26 mouse cellular contexts compared by ENCODE assay signal in the genomic region with DNA sequence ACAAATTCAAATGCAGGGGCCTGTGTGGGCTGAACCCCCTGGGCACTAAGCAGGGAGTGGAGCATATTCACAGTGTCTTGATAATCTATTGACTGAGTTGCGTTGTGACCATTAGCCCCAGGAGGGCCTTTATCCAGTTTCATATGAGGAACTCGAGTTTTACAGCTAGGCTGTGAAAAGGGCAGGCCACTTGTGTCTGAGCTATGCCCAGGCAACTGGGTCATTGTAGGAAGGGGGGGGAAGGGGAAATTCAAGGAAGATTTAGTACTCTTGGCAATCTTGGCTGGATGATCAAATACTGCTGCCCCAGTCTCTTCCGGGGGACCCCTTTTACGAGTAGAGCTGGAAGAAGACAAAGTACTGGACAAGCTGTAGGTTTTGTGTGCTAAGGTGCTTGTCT. TPM values are rescaled to one million over a fixed set of nuclear protein-coding genes. Genes with fewer than 3 reads are reported as not detected.
DNase-seq lines count a peak whose midpoint lies in the region; ATAC-seq and TF ChIP-seq lines count a peak whose summit lies in the region.
"Had no signal": no experiment of that assay in that cellular context is flagged by ENCODE, and none has a peak within 500 bp of the region (broad histone marks: within the 10 kb centered on the region; RNA-seq: fewer than 3 reads in every experiment).

No protein-coding gene starts in this region.

- intact Hi-C loops in left cerebral cortex, adult 2 months (cut with DNase I) = no loop called here

- ATAC-seq in intestine, postnatal 0 days = no peak
- ATAC-seq in intestine, embryonic 15.5 days = no peak
- ATAC-seq: forebrain, embryonic 16.5 days had no signal

- no peak for TF ChIP-seq CTCF in intestine, postnatal 0 days (IDR thresholded peaks at IDR 0.05; ENCODE audit: low read depth)
- no peak for TF ChIP-seq CTCF in left cerebral cortex, adult 2 months (IDR thresholded peaks at IDR 0.05)

- in situ Hi-C loops in ES-E14 (cut with MboI; ENCODE audit: low sequenced_read_pairs in 2 of 2, unreplicated experiment in 2 of 2) = no loop called here

- WGBS in intestine, postnatal 0 days = 78% methylated on average over 4 of the region's 4 CpGs
- WGBS in intestine, embryonic 15.5 days = 82% methylated on average over 4 of the region's 4 CpGs

- H3K27ac ChIP-seq in intestine, postnatal 0 days (ENCODE audit: low read depth, low read length) = peak overlapping the region; percentile 35
- no peak overlapping the region for H3K27ac ChIP-seq in intestine, embryonic 15.5 days
- no peak overlapping the region for H3K27ac ChIP-seq in ES-E14 (ENCODE audit: insufficient read depth, low read depth, low read length, poor library complexity, severe bottlenecking)
- no peak overlapping the region for H3K27ac ChIP-seq in left cerebral cortex, adult 2 months
- H3K27ac ChIP-seq: embryonic facial prominence, embryonic 13.5 days; forebrain, embryonic 12.5 days; heart, embryonic 13.5 days; hindbrain, embryonic 15.5 days had no signal

- H3K36me3 ChIP-seq in intestine, postnatal 0 days (ENCODE audit: control insufficient read depth, insufficient read depth) = peaks cover 59% of the 10 kb centered on the region
- peaks cover 44% of the 10 kb centered on the region for H3K36me3 ChIP-seq in intestine, embryonic 15.5 days
- peaks cover 38% of the 10 kb centered on the region for H3K36me3 ChIP-seq in ES-E14 (ENCODE audit: control insufficient read depth, insufficient read depth, low read length, poor library complexity, severe bottlenecking)

- DNase-seq in adrenal gland, postnatal 14 days = peak; percentile 27
- no peak for DNase-seq in adrenal gland, postnatal 25 days
- no peak for DNase-seq in ES-E14 (ENCODE audit: low read depth, low spot score)
- DNase-seq in embryo, embryonic 10.5 days (ENCODE audit: low spot score) = no peak
- no peak for DNase-seq in left cerebral cortex, adult 2 months (ENCODE audit: extremely low spot score in 1 of 2, low spot score in 2 of 2)
- DNase-seq: cerebellum, adult 11-12 months; cerebellum, adult 9-10 months; cerebellum, postnatal 25 days; heart, postnatal 36 days; kidney, adult 11 months had no signal

- no peak overlapping the region for H3K4me3 ChIP-seq in intestine, postnatal 0 days (ENCODE audit: low read depth, low read length)
- no peak overlapping the region for H3K4me3 ChIP-seq in intestine, embryonic 15.5 days (replicated peaks)
- H3K4me3 ChIP-seq in ES-E14 (ENCODE audit: insufficient read depth in 1 of 2, low read depth in 1 of 2, low read length in 2 of 2, poor library complexity in 1 of 2, severe bottlenecking in 1 of 2) = no peak overlapping the region
- no peak overlapping the region for H3K4me3 ChIP-seq in left cerebral cortex, adult 2 months
- H3K4me3 ChIP-seq: embryonic facial prominence, embryonic 13.5 days; forebrain, embryonic 12.5 days; heart, embryonic 13.5 days; hindbrain, embryonic 15.5 days had no signal

- no peaks in the 10 kb centered on the region for H3K4me1 ChIP-seq in intestine, postnatal 0 days (replicated peaks; ENCODE audit: control insufficient read depth, insufficient read depth, low read length)
- no peaks in the 10 kb centered on the region for H3K4me1 ChIP-seq in intestine, embryonic 15.5 days (replicated peaks)
- H3K4me1 ChIP-seq in ES-E14 (ENCODE audit: control insufficient read depth in 2 of 2, insufficient read depth in 2 of 2, low read length in 2 of 2, poor library complexity in 1 of 2) = peaks cover 4% of the 10 kb centered on the region in 2 experiments; a peak in 3 of 4 replicates
- H3K4me1 ChIP-seq: embryonic facial prominence, embryonic 13.5 days; forebrain, embryonic 12.5 days; heart, embryonic 13.5 days; hindbrain, embryonic 15.5 days had no signal

- H3K9ac ChIP-seq in intestine, postnatal 0 days (ENCODE audit: low read depth, low read length) = no peak overlapping the region
- no peak overlapping the region for H3K9ac ChIP-seq in intestine, embryonic 15.5 days
- H3K9ac ChIP-seq in ES-E14 (ENCODE audit: insufficient read depth, low read depth, low read length, poor library complexity, severe bottlenecking) = 0 out of 2 replicates have a peak overlapping the region, but pooled peaks have one; percentile 11
- H3K9ac ChIP-seq: embryonic facial prominence, embryonic 13.5 days; forebrain, embryonic 12.5 days; heart, embryonic 13.5 days; hindbrain, embryonic 15.5 days had no signal

- no peaks in the 10 kb centered on the region for H3K9me3 ChIP-seq in intestine, postnatal 0 days (ENCODE audit: control insufficient read depth)
- no peaks in the 10 kb centered on the region for H3K9me3 ChIP-seq in intestine, embryonic 15.5 days
- H3K9me3 ChIP-seq in ES-E14 (ENCODE audit: control insufficient read depth, insufficient read depth, low read depth, low read length) = no peaks in the 10 kb centered on the region
- H3K9me3 ChIP-seq: embryonic facial prominence, embryonic 13.5 days; forebrain, embryonic 12.5 days; heart, embryonic 13.5 days; hindbrain, embryonic 15.5 days had no signal

- no peaks in the 10 kb centered on the region for H3K27me3 ChIP-seq in intestine, postnatal 0 days (replicated peaks; ENCODE audit: control insufficient read depth, insufficient read depth, low read length)
- no peaks in the 10 kb centered on the region for H3K27me3 ChIP-seq in intestine, embryonic 15.5 days (replicated peaks)
- H3K27me3 ChIP-seq: embryonic facial prominence, embryonic 13.5 days; forebrain, embryonic 12.5 days; heart, embryonic 13.5 days; hindbrain, embryonic 15.5 days had no signal

- no peak overlapping the region for H3K4me2 ChIP-seq in intestine, postnatal 0 days (replicated peaks; ENCODE audit: low read depth)
- H3K4me2 ChIP-seq in intestine, embryonic 15.5 days (replicated peaks) = no peak overlapping the region
- H3K4me2 ChIP-seq: embryonic facial prominence, embryonic 13.5 days; forebrain, embryonic 12.5 days; heart, embryonic 13.5 days; hindbrain, embryonic 15.5 days had no signal

TF ChIP-seq in ES-E14, 5 proteins besides CTCF, POLR2A, EP300 and RAD21:
- no peak for TF ChIP-seq ZC3H11A (IDR thresholded peaks at IDR 0.05; ENCODE audit: borderline replicate concordance, low read depth, low read length)
- no peak for TF ChIP-seq MAFK (IDR thresholded peaks at IDR 0.05; ENCODE audit: insufficient read depth, low read depth, low read length)
- no peak for TF ChIP-seq ZNF384 (IDR thresholded peaks at IDR 0.05; ENCODE audit: low read depth, low read length)
- TF ChIP-seq HCFC1 (IDR thresholded peaks at IDR 0.05; ENCODE audit: borderline replicate concordance, insufficient read depth, low read length) = no peak
- TF ChIP-seq CHD2 (IDR thresholded peaks at IDR 0.05; ENCODE audit: low read depth, low read length) = no peak

RNA-seq across cellular contexts. Expression of a gene that starts 9.3 kb away (rescaled TPM):
- 72.5 and 85.8 TPM in 2 replicates for total RNA-seq in adrenal gland, postnatal 14 days (2021)
- 91.3 and 107 TPM in 2 replicates for total RNA-seq in adrenal gland, postnatal 25 days (2021)
- polyA plus RNA-seq in intestine, postnatal 0 days (2015; fragmentation: Nextera tagmentation; extraction: Ambion mirVana) = 42.1 and 42.3 TPM in 2 replicates
- polyA plus RNA-seq in intestine, embryonic 15.5 days (2015; fragmentation: Nextera tagmentation; extraction: Ambion mirVana) = 81.4 and 86.7 TPM in 2 replicates
- 95.0 and 111 TPM in 2 replicates for total RNA-seq in ES-E14 (2012; rRNA removed)
- total RNA-seq in left cerebral cortex, adult 2 months (2021) = 10 to 100 TPM; 55.1 to 56.7 TPM

RNA-seq across cellular contexts. Expression of a gene that starts 27.4 kb away (rescaled TPM):
- 57.0 and 57.3 TPM in 2 replicates for total RNA-seq in adrenal gland, postnatal 14 days (2021)
- total RNA-seq in adrenal gland, postnatal 25 days (2021) = 52.2 and 55.9 TPM in 2 replicates
- polyA plus RNA-seq in intestine, postnatal 0 days (2015; fragmentation: Nextera tagmentation; extraction: Ambion mirVana) = 21.1 and 25.0 TPM in 2 replicates
- polyA plus RNA-seq in intestine, embryonic 15.5 days (2015; fragmentation: Nextera tagmentation; extraction: Ambion mirVana) = 42.4 and 44.9 TPM in 2 replicates
- 53.1 and 59.1 TPM in 2 replicates for total RNA-seq in ES-E14 (2012; rRNA removed)
- 10 to 100 TPM; 40.3 to 45.8 TPM for total RNA-seq in left cerebral cortex, adult 2 months (2021)

RNA-seq across cellular contexts. Expression of a gene that starts 27.5 kb away (rescaled TPM):
- 1.1 TPM in 1 of 2 replicates, not detected in the other for total RNA-seq in adrenal gland, postnatal 14 days (2021)
- not detected in 2 replicates for total RNA-seq in adrenal gland, postnatal 25 days (2021)
- polyA plus RNA-seq in intestine, postnatal 0 days (2015; fragmentation: Nextera tagmentation; extraction: Ambion mirVana) = not detected in 2 replicates
- 0.77 TPM in 1 of 2 replicates, not detected in the other for polyA plus RNA-seq in intestine, embryonic 15.5 days (2015; fragmentation: Nextera tagmentation; extraction: Ambion mirVana)
- total RNA-seq in ES-E14 (2012; rRNA removed) = not detected in 2 replicates
- not detected for total RNA-seq in left cerebral cortex, adult 2 months (2021)
- polyA plus RNA-seq: cortical plate, adult 2 months; embryonic facial prominence, embryonic 13.5 days; forebrain, embryonic 12.5 days; hindbrain, embryonic 11.5 days; hindbrain, embryonic 15.5 days had no signal

RNA-seq across cellular contexts. Expression of a gene that starts 51.1 kb away (rescaled TPM):
- total RNA-seq in adrenal gland, postnatal 14 days (2021) = not detected in 2 replicates
- not detected in 2 replicates for total RNA-seq in adrenal gland, postnatal 25 days (2021)
- polyA plus RNA-seq in intestine, postnatal 0 days (2015; fragmentation: Nextera tagmentation; extraction: Ambion mirVana) = not detected in 2 replicates
- polyA plus RNA-seq in intestine, embryonic 15.5 days (2015; fragmentation: Nextera tagmentation; extraction: Ambion mirVana) = not detected in 2 replicates
- 0.04 TPM in 1 of 2 replicates, not detected in the other for total RNA-seq in ES-E14 (2012; rRNA removed)
- not detected for total RNA-seq in left cerebral cortex, adult 2 months (2021)
- total RNA-seq: adrenal gland, postnatal 36 days; gastrocnemius, adult 8-10 months; heart, adult 8-10 months; heart, postnatal 36 days had no signal
- polyA plus RNA-seq: C2C12; embryonic facial prominence, embryonic 13.5 days; forebrain, embryonic 12.5 days; forebrain, embryonic 16.5 days; frontal cortex, adult 2 months; gonadal fat pad, adult 2 months; heart, embryonic 13.5 days; heart, postnatal 0 days; hindbrain, embryonic 11.5 days; hindbrain, embryonic 15.5 days had no signal
